Mouse (Mus musculus) kidney, embryonic 16.5 days (tissue): ENCODE results near the gene Tex11. TPM values are rescaled to one million over a fixed set of nuclear protein-coding genes. Genes with fewer than 3 reads are reported as not detected.
A peak's percentile ranks its signal among the peaks of the same experiment; 100 is the strongest.
"Not testable (repeated sequence)": the region's sequence is repeated elsewhere in the genome, so short reads cannot be mapped to it uniquely, and the experiment has no call there.

Experiments
- ATAC-seq: fragments of 200-750 bp; cut with Nextera tagmentation; 2 replicates; pipeline ENCODE4 v1.8.0; 2017; ENCODE audit warnings: moderate TSS enrichment; ENCODE audit not compliant: low FRiP score, low TSS enrichment
- H3K27ac ChIP-seq: fragments of 300-500 bp; sonication (generic); 2 replicates; pipeline ENCODE4 v1.5.1; 2014; ENCODE audit warnings: low read length
- H3K27me3 ChIP-seq: fragments of 300-500 bp; sonication (generic); 2 replicates; pipeline ENCODE4 v1.6.1; 2014; ENCODE audit warnings: low read length, control low read depth, mixed read lengths; ENCODE audit not compliant: insufficient read depth
- H3K36me3 ChIP-seq: fragments of 300-500 bp; sonication (generic); 2 replicates; pipeline ENCODE4 v1.6.1; 2014; ENCODE audit warnings: low read length, control low read depth, mixed read lengths; ENCODE audit not compliant: insufficient read depth
- H3K4me1 ChIP-seq: fragments of 300-500 bp; sonication (generic); 2 replicates; pipeline ENCODE4 v1.6.1; 2014; ENCODE audit warnings: low read length, control low read depth, mixed read lengths; ENCODE audit not compliant: insufficient read depth
- H3K4me2 ChIP-seq: fragments of 300-500 bp; sonication (generic); replicated peaks from 2 replicates; pipeline ENCODE4 v1.6.1; 2014; ENCODE audit warnings: low read depth, low read length
- H3K4me3 ChIP-seq: fragments of 300-500 bp; sonication (generic); 2 replicates; pipeline ENCODE4 v1.5.1; 2014; ENCODE audit warnings: mild to moderate bottlenecking, low read length
- H3K9ac ChIP-seq: fragments of 300-500 bp; sonication (generic); replicated peaks from 2 replicates; pipeline ENCODE4 v1.6.1; 2014; ENCODE audit warnings: low read length
- H3K9me3 ChIP-seq: fragments of 300-500 bp; sonication (generic); 2 replicates; pipeline ENCODE4 v1.6.1; 2016; ENCODE audit warnings: low read length, control low read depth
- WGBS: fragments of 180-500 bp; shearing (Covaris S2); extraction: QIAGEN DNeasy Blood & Tissue Kit; methylation state at CpG from one replicate; pipeline ENCODE4 v1.1.7; 2014; 5-methylcytosine and 5-hydroxymethylcytosine counted together
- polyA plus RNA-seq: library from polyadenylated mRNA; unstranded; fragments of >200 nt; fragmentation: Nextera tagmentation; extraction: Ambion mirVana; gene quantifications from 2 replicates; pipeline ENCODE4 v1.2.1, GENCODE M21; 2015

Tex11 gene
- not detected in 2 replicates for polyA plus RNA-seq

DNA sequence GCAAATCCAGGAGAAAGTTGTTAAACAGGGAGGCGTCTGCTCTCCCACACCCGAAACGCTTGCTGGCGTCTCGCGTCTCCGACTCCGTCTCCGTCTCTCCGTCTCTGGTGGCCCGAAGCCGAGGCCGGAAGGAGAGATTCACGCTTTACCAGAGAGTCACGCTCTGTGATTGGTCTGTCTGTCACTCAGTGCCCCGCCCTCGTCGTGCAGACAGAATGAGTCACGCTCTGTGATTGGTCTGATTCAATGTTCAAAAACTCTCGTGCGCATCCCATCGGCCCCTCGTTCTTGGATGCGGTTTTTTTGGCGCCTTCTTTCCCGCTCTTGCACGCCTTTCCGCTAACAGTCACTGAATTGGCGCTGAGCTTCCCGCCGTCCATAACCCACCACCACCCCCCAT is at the start of gene Tex11:
TSS of gene Tex11 (minus strand) at position 127 of the 400 bp plus-strand sequence.
- Histone ChIP-seq H3K27ac (no peak within 1 kb of the TSS), H3K4me3 (no peak within 1 kb of the TSS), H3K27me3 (no peaks in the 10 kb centered on the region; the same call in 1 of the 2 replicates), H3K9ac (no peak within 1 kb of the TSS), H3K9me3 (peaks cover 5% of the 10 kb centered on the region; the same call in 1 of the 2 replicates), H3K36me3 (no peaks in the 10 kb centered on the region), H3K4me1 (no peaks in the 10 kb centered on the region), H3K4me2 (no peak within 1 kb of the TSS)
- 88% methylated on average over 31 of the region's 31 CpGs for WGBS
- no peak for ATAC-seq

DNA sequence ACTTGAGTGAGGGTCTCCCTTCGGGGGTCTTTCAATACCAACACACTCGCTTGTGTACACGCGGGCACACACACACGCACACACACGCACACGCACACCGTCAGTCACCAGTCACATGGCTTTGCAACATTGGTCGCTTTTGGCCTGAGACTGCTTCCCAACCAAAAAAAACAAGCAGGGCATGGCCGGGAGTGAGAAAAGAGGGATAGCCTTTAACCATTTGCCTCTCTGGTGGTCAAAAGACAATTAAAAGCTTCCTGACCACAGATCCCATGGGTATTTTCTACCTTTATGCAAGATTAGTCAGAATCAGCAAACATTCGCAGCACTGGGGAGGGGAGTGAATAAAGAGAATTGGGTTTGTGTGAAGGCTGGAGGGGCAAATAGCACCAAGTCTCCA is 26.5 kb upstream of the Tex11 start, which contains the start of gene Slc7a3:
TSS of gene Slc7a3 (minus strand) at position 101 of the 400 bp plus-strand sequence.
- WGBS = 46% methylated on average over 11 of the region's 11 CpGs
- H3K27ac ChIP-seq = no peak within 1 kb of the TSS
- peak within 1 kb of the TSS; percentile 31 for H3K9ac ChIP-seq
- H3K9me3 ChIP-seq = no peaks in the 10 kb centered on the region
- no peak for ATAC-seq
- H3K4me3 ChIP-seq = peak within 1 kb of the TSS; percentile 39
- no peaks in the 10 kb centered on the region for H3K36me3 ChIP-seq
- no peaks in the 10 kb centered on the region for H3K4me1 ChIP-seq
- peaks cover 17% of the 10 kb centered on the region for H3K27me3 ChIP-seq
- H3K4me2 ChIP-seq = peak within 1 kb of the TSS; percentile 64

DNA sequence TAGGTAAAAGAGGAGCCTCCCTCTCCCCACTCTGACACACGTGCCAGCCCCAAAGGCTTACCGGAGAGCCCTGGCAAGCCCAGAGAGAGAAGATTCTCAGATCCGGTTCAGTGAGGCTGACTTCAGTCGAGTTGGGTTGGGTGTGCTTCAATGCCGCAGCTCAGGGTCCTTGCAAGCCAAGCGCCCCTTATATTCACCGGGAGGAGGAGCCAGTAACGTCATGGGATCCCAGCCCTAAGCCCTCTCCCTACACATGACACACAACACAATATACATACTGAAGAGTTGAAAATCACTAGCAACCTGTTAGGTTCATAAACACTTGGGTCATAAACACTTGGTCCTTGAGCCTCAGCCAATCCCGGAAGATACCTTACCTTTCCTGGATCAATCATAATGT is 25.7 kb upstream of the Tex11 start:
- not testable (repeated sequence) for H3K9me3 ChIP-seq, H3K27ac ChIP-seq, H3K4me1 ChIP-seq, H3K36me3 ChIP-seq
- peak overlapping the region; percentile 39 for H3K4me3 ChIP-seq
- peak; percentile 46 for ATAC-seq
- peak overlapping the region; percentile 64 for H3K4me2 ChIP-seq
- peaks cover 17% of the 10 kb centered on the region for H3K27me3 ChIP-seq
- WGBS = 22% methylated on average over 6 of the region's 9 CpGs
- H3K9ac ChIP-seq = peak overlapping the region; percentile 31; the same call in 1 of the 2 replicates

DNA sequence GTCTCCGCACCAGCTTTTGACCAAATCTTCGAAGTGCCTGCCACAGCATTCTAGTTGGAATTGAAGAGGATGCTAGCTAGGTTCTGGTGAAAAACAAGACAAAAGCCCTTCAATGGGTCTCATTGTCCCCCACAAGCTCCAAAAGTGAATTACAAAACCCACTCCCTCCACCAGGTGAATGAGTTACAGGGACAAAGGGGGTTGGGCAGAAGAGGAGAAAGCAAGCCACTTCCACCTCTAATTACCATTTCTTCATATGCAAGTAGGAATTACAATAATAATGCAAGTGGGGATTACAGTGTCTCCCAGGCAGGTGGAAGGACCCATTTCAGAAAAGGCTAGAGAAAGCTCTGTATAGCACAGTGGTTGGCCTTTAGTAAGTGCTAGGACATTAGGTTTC is 24.7 kb upstream of the Tex11 start:
- H3K4me1 ChIP-seq = no peaks in the 10 kb centered on the region
- H3K36me3 ChIP-seq = no peaks in the 10 kb centered on the region
- H3K27ac ChIP-seq = no peak overlapping the region
- peaks cover 20% of the 10 kb centered on the region for H3K27me3 ChIP-seq
- ATAC-seq = no peak
- H3K9ac ChIP-seq = no peak overlapping the region
- H3K4me3 ChIP-seq = no peak overlapping the region
- no peaks in the 10 kb centered on the region for H3K9me3 ChIP-seq
- H3K4me2 ChIP-seq = peak overlapping the region; percentile 64; the same call in 1 of the 2 replicates
- WGBS = 56% methylated on average over 2 of the region's 2 CpGs

DNA sequence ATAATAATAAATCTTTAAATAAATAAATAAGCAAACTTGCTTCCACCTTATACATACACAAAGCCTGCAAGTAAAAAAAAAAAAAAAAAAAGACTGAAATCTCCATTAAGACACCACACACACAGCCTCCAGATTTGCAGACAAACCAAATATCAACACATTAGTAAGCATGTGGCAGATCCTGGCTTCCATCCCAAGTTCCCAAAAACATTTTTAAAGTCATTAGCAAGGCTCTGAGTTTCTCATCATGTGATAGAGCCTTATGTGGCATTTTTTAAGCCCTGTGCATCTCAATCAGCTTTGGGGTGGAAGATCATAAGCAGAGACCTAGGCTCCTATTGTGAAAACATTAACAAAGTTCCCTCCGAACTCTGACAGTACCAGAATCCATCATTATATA is 5.8 kb upstream of the Tex11 start:
- ATAC-seq = no peak
- Histone ChIP-seq H3K27ac (no peak overlapping the region), H3K36me3 (no peaks in the 10 kb centered on the region), H3K9ac (no peak overlapping the region), H3K27me3 (no peaks in the 10 kb centered on the region; the same call in 1 of the 2 replicates), H3K4me3 (no peak overlapping the region), H3K4me2 (no peak overlapping the region), H3K9me3 (no peaks in the 10 kb centered on the region), H3K4me1 (no peaks in the 10 kb centered on the region)
- WGBS = 58% methylated on average over 1 of the region's 1 CpGs

DNA sequence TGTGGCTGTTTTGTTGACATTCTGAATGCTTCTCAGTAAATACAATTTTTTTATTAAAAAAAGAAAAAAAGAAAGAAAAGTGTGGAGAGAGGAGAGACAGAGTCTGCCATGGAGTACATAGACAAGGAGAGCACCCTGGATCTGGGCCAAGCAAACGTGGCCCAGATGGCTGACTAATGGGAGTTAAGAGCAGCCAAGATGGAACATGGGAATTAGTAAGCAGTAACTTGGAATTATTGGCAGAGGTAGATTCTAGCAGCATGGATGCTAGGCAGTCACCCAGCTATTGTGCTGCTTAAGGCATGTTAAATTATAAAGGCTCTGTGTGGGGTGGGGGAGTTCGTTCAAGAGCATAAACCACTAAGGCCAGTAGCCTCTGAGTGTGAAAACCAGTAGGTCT is 4.0 kb upstream of the Tex11 start:
- Histone ChIP-seq H3K9ac (no peak overlapping the region), H3K4me3 (no peak overlapping the region), H3K36me3 (no peaks in the 10 kb centered on the region), H3K4me1 (no peaks in the 10 kb centered on the region), H3K9me3 (peaks cover 5% of the 10 kb centered on the region; the same call in 1 of the 2 replicates), H3K4me2 (no peak overlapping the region), H3K27ac (no peak overlapping the region), H3K27me3 (no peaks in the 10 kb centered on the region; the same call in 1 of the 2 replicates)
- 72% methylated on average over 2 of the region's 2 CpGs for WGBS
- ATAC-seq = no peak

DNA sequence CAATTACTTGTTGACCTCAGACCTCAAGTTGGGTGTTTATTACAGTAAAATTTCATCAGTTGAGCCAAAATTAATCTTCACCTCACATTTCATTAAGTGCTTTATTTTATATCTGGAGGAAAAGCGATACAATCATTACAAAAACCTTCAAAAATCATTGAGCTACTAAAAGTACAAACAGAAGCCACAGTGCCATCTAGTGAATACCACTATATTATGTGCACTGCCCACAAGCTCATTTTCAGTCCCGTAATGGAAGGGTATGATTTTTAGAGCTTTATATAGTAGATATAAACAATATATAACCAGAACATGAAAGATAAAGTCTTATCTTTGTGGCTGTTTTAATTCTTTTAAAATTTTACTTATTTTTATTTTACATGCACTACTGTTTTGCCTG is 115.8 kb downstream of the Tex11 start:
- Histone ChIP-seq H3K4me1 (no peaks in the 10 kb centered on the region), H3K27me3 (peaks cover 3% of the 10 kb centered on the region; the same call in 1 of the 2 replicates), H3K27ac (no peak overlapping the region), H3K9ac (no peak overlapping the region), H3K4me2 (no peak overlapping the region), H3K9me3 (no peaks in the 10 kb centered on the region), H3K36me3 (no peaks in the 10 kb centered on the region), H3K4me3 (no peak overlapping the region)
- WGBS = 49% methylated on average over 2 of the region's 2 CpGs
- no peak for ATAC-seq

DNA sequence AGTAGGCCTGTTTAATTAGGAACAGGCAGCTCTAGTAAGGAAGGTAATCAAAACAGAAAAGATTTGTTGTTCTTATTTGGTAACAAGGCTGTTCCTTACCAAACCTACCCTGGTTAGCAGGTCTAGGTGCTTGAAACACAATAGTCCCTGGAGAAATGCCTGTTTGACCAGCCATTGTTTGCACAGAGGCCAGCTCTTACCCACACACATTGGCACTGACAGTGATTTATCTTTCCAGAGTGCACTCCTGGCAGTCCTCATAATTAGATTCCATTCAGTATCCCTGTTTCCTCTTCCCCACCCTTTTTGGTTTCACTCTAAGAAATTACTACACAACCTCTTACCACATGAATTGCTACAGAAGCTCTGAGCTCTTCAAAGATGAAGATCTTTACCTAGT is 220.3 kb downstream of the Tex11 start:
- Histone ChIP-seq H3K27me3 (peaks cover 14% of the 10 kb centered on the region; the same call in 1 of the 2 replicates), H3K9me3 (no peaks in the 10 kb centered on the region), H3K4me2 (no peak overlapping the region), H3K27ac (no peak overlapping the region), H3K4me3 (no peak overlapping the region), H3K4me1 (no peaks in the 10 kb centered on the region), H3K36me3 (no peaks in the 10 kb centered on the region), H3K9ac (no peak overlapping the region)
- ATAC-seq = no peak

DNA sequence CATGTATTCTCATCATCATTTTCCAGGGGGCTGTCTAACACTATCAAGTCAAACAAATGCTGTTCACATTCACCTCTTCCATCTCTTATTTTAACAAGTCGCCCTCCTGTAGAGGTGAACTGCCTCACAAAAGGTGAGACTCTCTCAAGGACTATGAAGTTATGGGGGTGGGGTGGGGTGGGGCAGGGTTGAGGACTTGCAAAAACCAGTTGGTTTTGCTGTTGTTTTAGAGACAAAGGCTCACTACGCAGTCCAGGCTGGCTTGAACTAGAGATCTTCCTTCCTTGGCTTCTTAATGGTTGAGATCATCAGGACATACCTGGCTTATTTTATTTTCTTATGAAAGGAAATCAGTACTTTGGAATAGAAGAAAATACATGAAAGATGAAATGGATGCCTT is 226.7 kb downstream of the Tex11 start:
- Histone ChIP-seq H3K4me2 (no peak overlapping the region), H3K9me3 (no peaks in the 10 kb centered on the region), H3K9ac (no peak overlapping the region), H3K27ac (no peak overlapping the region), H3K36me3 (no peaks in the 10 kb centered on the region), H3K4me1 (no peaks in the 10 kb centered on the region), H3K27me3 (peaks cover 12% of the 10 kb centered on the region; the same call in 1 of the 2 replicates), H3K4me3 (no peak overlapping the region)
- WGBS = 81% methylated on average over 2 of the region's 2 CpGs
- ATAC-seq = no peak

DNA sequence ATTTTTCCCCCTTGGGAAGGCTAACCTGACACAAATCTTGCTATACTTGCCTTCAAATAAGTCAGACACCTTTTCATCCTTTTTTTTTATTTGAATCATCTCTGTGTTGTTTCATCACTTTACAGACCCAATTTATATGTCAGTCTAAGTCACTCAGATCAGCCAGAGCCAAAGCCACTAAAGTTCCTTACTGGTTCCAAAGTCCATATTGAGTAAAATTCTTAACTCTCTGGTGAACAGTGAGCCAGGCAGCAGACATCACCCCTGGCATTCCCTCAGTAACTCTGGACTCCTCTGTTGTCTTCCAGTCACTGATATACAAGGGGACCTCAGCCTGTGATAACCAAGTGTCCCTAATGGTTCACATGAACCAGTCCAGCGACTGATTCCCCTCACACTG is 233.9 kb downstream of the Tex11 start:
- no peaks in the 10 kb centered on the region for H3K4me1 ChIP-seq
- no peak overlapping the region for H3K4me2 ChIP-seq
- peaks cover 2% of the 10 kb centered on the region; the same call in 1 of the 2 replicates for H3K27me3 ChIP-seq
- WGBS = 70% methylated on average over 1 of the region's 1 CpGs
- H3K36me3 ChIP-seq = no peaks in the 10 kb centered on the region
- no peak overlapping the region for H3K27ac ChIP-seq
- H3K9ac ChIP-seq = no peak overlapping the region
- ATAC-seq = no peak
- H3K9me3 ChIP-seq = no peaks in the 10 kb centered on the region
- no peak overlapping the region for H3K4me3 ChIP-seq
